Mouse (Mus musculus) layer of hippocampus, postnatal 10 days (tissue): Measurements from ENCODE around the gene Ccl2. TPM values are rescaled to one million over a fixed set of nuclear protein-coding genes. Genes with fewer than 3 reads are reported as not detected.

ENCODE experiments used
- total RNA-seq, 2 experiments: library from RNA; stranded (reverse); gene quantifications; 2 replicates each; pipeline ENCODE4 v1.2.3; 2021

Ccl2 gene
- total RNA-seq, 2 experiments from 2014 or later: not detected

Other genes starting within 250 kb of the Ccl2 start
- under 1 TPM; 0.09 to 0.25 TPM for gene 5530401A14Rik, start 174.9 kb upstream of the Ccl2 start, total RNA-seq
- 10 to 100 TPM; 61.5 to 63.3 TPM for gene Asic2, start 67.1 kb upstream of the Ccl2 start, total RNA-seq
- not detected for gene Gm17268, start 3.0 kb downstream of the Ccl2 start, total RNA-seq
- gene Ccl7, start 10.1 kb downstream of the Ccl2 start, total RNA-seq: under 1 TPM in 1 of 2 experiments, not detected in 1; 0.64 TPM
- gene Ccl11, start 22.3 kb downstream of the Ccl2 start, total RNA-seq: under 1 TPM; 0.42 to 0.69 TPM
- gene Ccl12, start 66.3 kb downstream of the Ccl2 start, total RNA-seq: 1 to 10 TPM in 1 of 2 experiments, not detected in 1; 1.5 TPM
- not detected for gene Ccl8, start 79.6 kb downstream of the Ccl2 start, total RNA-seq